Mouse (Mus musculus) embryo, embryonic 9.5 days (tissue): ENCODE measurements around the gene Lexm.

Experiments
- DNase-seq: peaks from one replicate; pipeline ENCODE4 v3.0.0-alpha.2; 2017; ENCODE audit errors: extremely low spot score

The Lexm gene

GRCm38 (mm10) chr4:106624271-106624670 is 7.2 kb upstream of the Lexm start:
- DNase-seq: no peak

- no peak for DNase-seq
Observed at GRCm38 (mm10) chr4:106622712-106623111, 5.7 kb upstream of the Lexm start.

GRCm38 (mm10) chr4:106622030-106622493 is 5.0 kb upstream of the Lexm start, which contains the start of gene Ttc22:
Gene Ttc22, plus strand, starts transcription at chr4:106622432.
- no peak for DNase-seq

GRCm38 (mm10) chr4:106621428-106621827 is 4.4 kb upstream of the Lexm start:
- no peak for DNase-seq

- no peak for DNase-seq
Observed at GRCm38 (mm10) chr4:106618898-106619297, 1.9 kb upstream of the Lexm start.

GRCm38 (mm10) chr4:106615637-106616036 is 1.4 kb downstream of the Lexm start:
- DNase-seq: no peak

- no peak for DNase-seq
Observed at GRCm38 (mm10) chr4:106614881-106615280, 2.2 kb downstream of the Lexm start.

- DNase-seq: peak; percentile 74
Observed at GRCm38 (mm10) chr4:106614180-106614797, 2.8 kb downstream of the Lexm start.

GRCm38 (mm10) chr4:106613560-106613959 is 3.5 kb downstream of the Lexm start:
- no peak for DNase-seq

GRCm38 (mm10) chr4:106613105-106613504 is 3.9 kb downstream of the Lexm start:
- DNase-seq: no peak

- DNase-seq: no peak
Observed at GRCm38 (mm10) chr4:106607905-106608304, 9.1 kb downstream of the Lexm start.

- peak; percentile 51 for DNase-seq
Observed at GRCm38 (mm10) chr4:106606639-106607554, 10.1 kb downstream of the Lexm start.

- DNase-seq: no peak
Observed at GRCm38 (mm10) chr4:106600770-106601169, 16.3 kb downstream of the Lexm start.

- DNase-seq: no peak
Observed at GRCm38 (mm10) chr4:106599415-106599814, 17.6 kb downstream of the Lexm start.

- DNase-seq: no peak
Observed at GRCm38 (mm10) chr4:106597741-106598140, 19.3 kb downstream of the Lexm start.

GRCm38 (mm10) chr4:106597055-106597454 is 20.0 kb downstream of the Lexm start:
- DNase-seq: no peak

- DNase-seq: no peak
Observed at GRCm38 (mm10) chr4:106596200-106596599, 20.8 kb downstream of the Lexm start.

GRCm38 (mm10) chr4:106593636-106594035 is 23.4 kb downstream of the Lexm start:
- no peak for DNase-seq

GRCm38 (mm10) chr4:106590871-106591270 is 26.2 kb downstream of the Lexm start:
- no peak for DNase-seq

GRCm38 (mm10) chr4:106590142-106590541 is 26.9 kb downstream of the Lexm start:
- DNase-seq: no peak

GRCm38 (mm10) chr4:106587075-106587474 is 30.0 kb downstream of the Lexm start:
- no peak for DNase-seq

GRCm38 (mm10) chr4:106584665-106585064 is 32.4 kb downstream of the Lexm start:
- DNase-seq: no peak
